Mouse (Mus musculus) right cerebral cortex, postnatal 10 days (tissue): Measurements from ENCODE around the gene Gcc2.
"Not testable (repeated sequence)": the region's sequence is repeated elsewhere in the genome, so short reads cannot be mapped to it uniquely, and the experiment has no call there.

Experiments used
- DNase-seq, 2 experiments: peaks; one replicate each; pipeline ENCODE4 v3.0.0; 2021; ENCODE audit warnings: low spot score in 2 of 2

Gene Gcc2

GRCm38 (mm10) chr10:58231779-58232640 is 23.3 kb upstream of the Gcc2 start:
- peak; percentile 81 for DNase-seq

GRCm38 (mm10) chr10:58232641-58232969 is 22.7 kb upstream of the Gcc2 start, which contains the start of gene Duxf3:
Duxf3 (minus strand) TSS chr10:58232675.
- DNase-seq, result not testable (repeated sequence)

GRCm38 (mm10) chr10:58233054-58233739 is 22.1 kb upstream of the Gcc2 start:
- DNase-seq, result peak in 1 of 2 experiments; percentile 31

GRCm38 (mm10) chr10:58233740-58234121 is 21.6 kb upstream of the Gcc2 start:
- DNase-seq, result not testable (repeated sequence)

GRCm38 (mm10) chr10:58234985-58235384 is 20.3 kb upstream of the Gcc2 start:
- DNase-seq, result not testable (repeated sequence)

GRCm38 (mm10) chr10:58236613-58237012 is 18.7 kb upstream of the Gcc2 start, which contains the start of gene Gm4981:
Gm4981 (minus strand) TSS chr10:58236701.
- DNase-seq, result no peak

GRCm38 (mm10) chr10:58238984-58239740 is 16.1 kb upstream of the Gcc2 start:
- DNase-seq, result peak; percentile 58 to 65

GRCm38 (mm10) chr10:58249535-58249934 is 5.8 kb upstream of the Gcc2 start:
- no peak for DNase-seq

- DNase-seq, result no peak
Observed at GRCm38 (mm10) chr10:58254635-58255175, 592 bp upstream of the Gcc2 start.

- DNase-seq, result no peak
Observed at GRCm38 (mm10) chr10:58255954-58256353, 657 bp downstream of the Gcc2 start.

- DNase-seq, result no peak
Observed at GRCm38 (mm10) chr10:58258466-58258865, 3.2 kb downstream of the Gcc2 start.

GRCm38 (mm10) chr10:58282238-58282637 is 26.9 kb downstream of the Gcc2 start:
- no peak for DNase-seq

GRCm38 (mm10) chr10:58290742-58291141 is 35.4 kb downstream of the Gcc2 start:
- no peak for DNase-seq

GRCm38 (mm10) chr10:58294246-58294645 is 38.9 kb downstream of the Gcc2 start:
- no peak for DNase-seq

- DNase-seq, result no peak
Observed at GRCm38 (mm10) chr10:58295605-58296004, 40.3 kb downstream of the Gcc2 start.

- DNase-seq, result no peak
Observed at GRCm38 (mm10) chr10:58304996-58305395, 49.7 kb downstream of the Gcc2 start.

- no peak for DNase-seq
Observed at GRCm38 (mm10) chr10:58306897-58307296, 51.6 kb downstream of the Gcc2 start.

- no peak for DNase-seq
Observed at GRCm38 (mm10) chr10:58310791-58311190, 55.5 kb downstream of the Gcc2 start.

GRCm38 (mm10) chr10:58312887-58313286 is 57.6 kb downstream of the Gcc2 start:
- no peak for DNase-seq

- DNase-seq, result no peak
Observed at GRCm38 (mm10) chr10:58320881-58321280, 65.6 kb downstream of the Gcc2 start.

GRCm38 (mm10) chr10:58322361-58323027 is 67.2 kb downstream of the Gcc2 start:
- no peak for DNase-seq
